In the genomic region with DNA sequence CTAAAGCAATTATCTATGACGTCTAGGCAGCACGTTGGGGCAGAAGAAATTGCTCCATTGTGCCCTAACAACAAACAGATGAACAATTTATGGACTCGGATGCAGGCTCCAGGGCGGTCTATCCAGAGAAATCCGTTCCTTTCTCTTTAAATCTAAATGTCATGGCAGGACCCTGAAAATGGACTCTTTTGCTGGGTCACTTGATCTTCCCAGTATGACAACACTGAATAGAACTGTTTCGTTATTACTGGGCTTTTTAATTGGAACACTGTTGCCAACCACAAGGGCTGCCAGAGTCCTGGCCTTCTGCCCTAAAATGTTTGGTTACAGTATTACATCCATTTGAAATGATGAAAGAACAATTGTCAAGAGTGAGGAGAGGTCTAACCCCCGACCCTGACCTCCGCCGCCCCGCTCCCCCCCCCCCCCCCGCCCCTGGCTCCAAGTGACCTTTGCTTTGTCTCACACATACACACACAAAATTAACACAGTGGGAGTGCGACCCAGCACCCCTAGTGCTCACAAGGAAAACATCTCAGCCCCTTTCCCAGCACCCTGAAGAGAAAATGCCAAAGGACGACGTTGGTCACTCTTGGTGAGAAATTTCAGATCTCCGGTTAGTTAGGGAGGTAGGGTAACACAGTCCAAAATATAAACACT, we compare ENCODE assay signal across 7 mouse cellular contexts. TPM values are rescaled to one million over a fixed set of nuclear protein-coding genes. Genes with fewer than 3 reads are reported as not detected.
DNase-seq lines count a peak whose midpoint lies in the region; ATAC-seq and TF ChIP-seq lines count a peak whose summit lies in the region.

No protein-coding gene starts in this region.

- peak overlapping the region; percentile 51 for H3ac ChIP-seq in C2C12 (ENCODE audit: control insufficient read depth, insufficient read length, low read depth)

- H3K27me3 ChIP-seq in C2C12 (ENCODE audit: control insufficient read depth, insufficient read depth, insufficient read length) = no peaks in the 10 kb centered on the region
- H3K27me3 ChIP-seq in forebrain, embryonic 16.5 days (replicated peaks; ENCODE audit: control insufficient read depth, insufficient read depth, low read length) = no peaks in the 10 kb centered on the region; the same call in 1 of the 2 replicates
- H3K27me3 ChIP-seq in limb, embryonic 15.5 days = no peaks in the 10 kb centered on the region

- peak overlapping the region; percentile 56 for H3K4me2 ChIP-seq in forebrain, embryonic 16.5 days (ENCODE audit: low read length)
- peak overlapping the region; percentile 74 for H3K4me2 ChIP-seq in limb, embryonic 15.5 days

- no peaks in the 10 kb centered on the region for H3K36me3 ChIP-seq in C2C12 (ENCODE audit: control insufficient read depth, insufficient read depth)
- H3K36me3 ChIP-seq in forebrain, embryonic 16.5 days (ENCODE audit: control insufficient read depth, insufficient read depth) = no peaks in the 10 kb centered on the region
- H3K36me3 ChIP-seq in limb, embryonic 15.5 days = no peaks in the 10 kb centered on the region

- no peaks in the 10 kb centered on the region for H3K79me3 ChIP-seq in C2C12 (ENCODE audit: low read depth)

- H3K4me3 ChIP-seq in C2C12 (ENCODE audit: insufficient read depth, poor library complexity, severe bottlenecking) = peak overlapping the region; percentile 31
- H3K4me3 ChIP-seq in forebrain, embryonic 16.5 days (replicated peaks; ENCODE audit: low read length) = peak overlapping the region; percentile 35
- H3K4me3 ChIP-seq in limb, embryonic 15.5 days = peak overlapping the region; percentile 47
- H3K4me3 ChIP-seq in olfactory bulb, adult 2 months (ENCODE audit: insufficient read depth, low read depth, low read length) = peak overlapping the region; percentile 48

- H3K9ac ChIP-seq in forebrain, embryonic 16.5 days (replicated peaks; ENCODE audit: low read depth, low read length) = peak overlapping the region; percentile 43
- peak overlapping the region; percentile 36; the same call in 1 of the 2 replicates for H3K9ac ChIP-seq in limb, embryonic 15.5 days

- H3K27ac ChIP-seq in forebrain, embryonic 16.5 days (ENCODE audit: low read length) = no peak overlapping the region
- H3K27ac ChIP-seq in limb, embryonic 15.5 days = no peak overlapping the region
- 0 out of 2 replicates have a peak overlapping the region, but pooled peaks have one; percentile 46 for H3K27ac ChIP-seq in olfactory bulb, adult 2 months (ENCODE audit: insufficient read depth, low read depth, low read length)

- H3K9me3 ChIP-seq in forebrain, embryonic 16.5 days (ENCODE audit: control insufficient read depth, low read length) = no peaks in the 10 kb centered on the region
- no peaks in the 10 kb centered on the region for H3K9me3 ChIP-seq in limb, embryonic 15.5 days

- TF ChIP-seq POLR2A in olfactory bulb, adult 2 months (IDR thresholded peaks at IDR 0.05; ENCODE audit: insufficient read depth, low read depth, low read length) = no peak

- peak; percentile 30 for ATAC-seq in CD4-positive, CD25-positive, alpha-beta regulatory T cell, adult 4 months
- no peak for ATAC-seq in forebrain, embryonic 16.5 days
- ATAC-seq in limb, embryonic 15.5 days (ENCODE audit: insufficient number of reproducible peaks, low FRiP score, low TSS enrichment, low read depth) = no peak

- WGBS in forebrain, embryonic 16.5 days = 15% methylated on average over 15 of the region's 15 CpGs
- WGBS in limb, embryonic 15.5 days = 18% methylated on average over 15 of the region's 15 CpGs
- WGBS in olfactory bulb, adult 2 months = 16% methylated on average over 15 of the region's 15 CpGs

- TF ChIP-seq CTCF in C2C12 (IDR thresholded peaks at IDR 0.05; ENCODE audit: control insufficient read depth, insufficient read depth, insufficient read length) = no peak
- TF ChIP-seq CTCF in olfactory bulb, adult 2 months (IDR thresholded peaks at IDR 0.05; ENCODE audit: insufficient read depth, low read depth, low read length) = no peak

- peaks cover 12% of the 10 kb centered on the region for H3K4me1 ChIP-seq in forebrain, embryonic 16.5 days (replicated peaks; ENCODE audit: control insufficient read depth, insufficient read depth, low read length)
- H3K4me1 ChIP-seq in limb, embryonic 15.5 days = 0 out of 2 replicates have a peak, but pooled peaks cover 7% of the 10 kb centered on the region
- H3K4me1 ChIP-seq in olfactory bulb, adult 2 months (ENCODE audit: control insufficient read depth, insufficient read depth, low read length) = no peaks in the 10 kb centered on the region

- no peak for DNase-seq in layer of hippocampus, adult 9-10 months (ENCODE audit: low spot score)
- no peak for DNase-seq in ovary, postnatal 14 days (ENCODE audit: low spot score)

- H3K79me2 ChIP-seq in C2C12 (ENCODE audit: control insufficient read depth, insufficient read depth) = no peaks in the 10 kb centered on the region

TF ChIP-seq in C2C12, 6 proteins besides CTCF, POLR2A, EP300 and RAD21:
- no peak for TF ChIP-seq MAX (IDR thresholded peaks at IDR 0.05)
- TF ChIP-seq FOSL1 (IDR thresholded peaks at IDR 0.05; ENCODE audit: insufficient read depth, low read length, poor library complexity, severe bottlenecking) = no peak
- TF ChIP-seq CEBPB (IDR thresholded peaks at IDR 0.05; ENCODE audit: low read depth) = no peak
- no peak for TF ChIP-seq USF1 (IDR thresholded peaks at IDR 0.05; ENCODE audit: low read depth)
- no peak for TF ChIP-seq MYOD1 (IDR thresholded peaks at IDR 0.05; ENCODE audit: control insufficient read depth, insufficient read length, low read depth)
- TF ChIP-seq MYOG (IDR thresholded peaks at IDR 0.05; ENCODE audit: control insufficient read depth, extremely low read depth, insufficient read length) = no peak

RNA-seq across cellular contexts. Expression of gene Hfe, which starts 0.8 kb away (rescaled TPM):
- 0.91 TPM for polyA plus RNA-seq in C2C12 (2012; fragmentation: generic; extraction: Trizol)
- polyA plus RNA-seq in CD4-positive, CD25-positive, alpha-beta regulatory T cell, adult 4 months (2017; shearing (Covaris generic)) = under 1 TPM; 0.57 to 0.69 TPM
- 2.1 and 3.3 TPM in 2 replicates for polyA plus RNA-seq in forebrain, embryonic 16.5 days (2015; fragmentation: Nextera tagmentation; extraction: Ambion mirVana)
- 7.3 and 10.3 TPM in 2 replicates for polyA plus RNA-seq in limb, embryonic 15.5 days (2015; fragmentation: Nextera tagmentation; extraction: Ambion mirVana)
- not detected in 2 replicates for polyA plus RNA-seq in olfactory bulb, adult 2 months (2012; ENCODE audit: insufficient read depth, insufficient read length, low replicate concordance, missing spikeins)

RNA-seq across cellular contexts. Expression of gene Hist1h4c, which starts 11.6 kb away (rescaled TPM):
- polyA plus RNA-seq in C2C12 (2012; fragmentation: generic; extraction: Trizol) = 0.62 TPM
- 1 to 10 TPM; 8.7 to 9.4 TPM for polyA plus RNA-seq in CD4-positive, CD25-positive, alpha-beta regulatory T cell, adult 4 months (2017; shearing (Covaris generic))
- 2.1 and 2.2 TPM in 2 replicates for polyA plus RNA-seq in forebrain, embryonic 16.5 days (2015; fragmentation: Nextera tagmentation; extraction: Ambion mirVana)
- polyA plus RNA-seq in limb, embryonic 15.5 days (2015; fragmentation: Nextera tagmentation; extraction: Ambion mirVana) = 3.2 and 4.0 TPM in 2 replicates
- not detected in 2 replicates for polyA plus RNA-seq in olfactory bulb, adult 2 months (2012; ENCODE audit: insufficient read depth, insufficient read length, low replicate concordance, missing spikeins)

RNA-seq across cellular contexts. Expression of gene Hist1h1t, which starts 14.2 kb away (rescaled TPM):
- polyA plus RNA-seq in C2C12 (2012; fragmentation: generic; extraction: Trizol) = not detected
- polyA plus RNA-seq in CD4-positive, CD25-positive, alpha-beta regulatory T cell, adult 4 months (2017; shearing (Covaris generic)) = not detected
- polyA plus RNA-seq in forebrain, embryonic 16.5 days (2015; fragmentation: Nextera tagmentation; extraction: Ambion mirVana) = not detected in 2 replicates
- 0.20 TPM in 1 of 2 replicates, not detected in the other for polyA plus RNA-seq in limb, embryonic 15.5 days (2015; fragmentation: Nextera tagmentation; extraction: Ambion mirVana)
- polyA plus RNA-seq in olfactory bulb, adult 2 months (2012; ENCODE audit: insufficient read depth, insufficient read length, low replicate concordance, missing spikeins) = not detected in 2 replicates

RNA-seq across cellular contexts. Expression of gene Hist1h2bc, which starts 25.8 kb away (rescaled TPM):
- polyA plus RNA-seq in C2C12 (2012; fragmentation: generic; extraction: Trizol) = 16.8 TPM
- 1 to 10 TPM; 4.0 to 4.2 TPM for polyA plus RNA-seq in CD4-positive, CD25-positive, alpha-beta regulatory T cell, adult 4 months (2017; shearing (Covaris generic))
- polyA plus RNA-seq in forebrain, embryonic 16.5 days (2015; fragmentation: Nextera tagmentation; extraction: Ambion mirVana) = 27.2 and 35.5 TPM in 2 replicates
- polyA plus RNA-seq in limb, embryonic 15.5 days (2015; fragmentation: Nextera tagmentation; extraction: Ambion mirVana) = 47.2 and 57.0 TPM in 2 replicates
- not detected in 2 replicates for polyA plus RNA-seq in olfactory bulb, adult 2 months (2012; ENCODE audit: insufficient read depth, insufficient read length, low replicate concordance, missing spikeins)

RNA-seq across cellular contexts. Expression of gene Hist1h2ac, which starts 26.1 kb away (rescaled TPM):
- 0.54 TPM for polyA plus RNA-seq in C2C12 (2012; fragmentation: generic; extraction: Trizol)
- polyA plus RNA-seq in CD4-positive, CD25-positive, alpha-beta regulatory T cell, adult 4 months (2017; shearing (Covaris generic)) = under 1 TPM; 0.51 to 0.74 TPM
- polyA plus RNA-seq in forebrain, embryonic 16.5 days (2015; fragmentation: Nextera tagmentation; extraction: Ambion mirVana) = 0.80 and 0.83 TPM in 2 replicates
- polyA plus RNA-seq in limb, embryonic 15.5 days (2015; fragmentation: Nextera tagmentation; extraction: Ambion mirVana) = 0.76 and 0.78 TPM in 2 replicates
- polyA plus RNA-seq in olfactory bulb, adult 2 months (2012; ENCODE audit: insufficient read depth, insufficient read length, low replicate concordance, missing spikeins) = not detected in 2 replicates
